Mouse (Mus musculus): ENCODE measurements around the gene Ppp2r5c. TPM values are rescaled to one million over a fixed set of nuclear protein-coding genes. Genes with fewer than 3 reads are reported as not detected.

The Ppp2r5c gene
- polyA plus RNA-seq, 1 experiment from 2014 or later, result 139 TPM

GRCm38 (mm10) chr12:110454223-110454622 lies 7.3 kb downstream of the Ppp2r5c start:
- no peak overlapping the region for H3K4me2 ChIP-seq
- no peak overlapping the region for H3K27ac ChIP-seq (ENCODE audit: low read depth, low read length)
- ATAC-seq (replicated peaks; ENCODE audit: insufficient number of reproducible peaks, low FRiP score, low TSS enrichment), result no peak
- H3K4me1 ChIP-seq (ENCODE audit: control insufficient read depth, insufficient read depth, low read length), result 0 out of 2 replicates have a peak, but pooled peaks cover 4% of the 10 kb centered on the region
- no peaks in the 10 kb centered on the region for H3K36me3 ChIP-seq (ENCODE audit: control insufficient read depth, insufficient read depth, low read length)
- 7% methylated on average over 5 of the region's 5 CpGs for WGBS (ENCODE audit: insufficient replicate concordance)
- H3K4me3 ChIP-seq (ENCODE audit: low read depth, low read length), result no peak overlapping the region
- no peaks in the 10 kb centered on the region for H3K27me3 ChIP-seq (ENCODE audit: control insufficient read depth, insufficient read depth, low read length)
- no peaks in the 10 kb centered on the region for H3K9me3 ChIP-seq (replicated peaks; ENCODE audit: control insufficient read depth, low read length)
- no peak overlapping the region for H3K9ac ChIP-seq (ENCODE audit: low read depth, low read length)

- 78% methylated on average over 7 of the region's 7 CpGs for WGBS (ENCODE audit: insufficient replicate concordance)
- no peaks in the 10 kb centered on the region for H3K36me3 ChIP-seq (ENCODE audit: control insufficient read depth, insufficient read depth, low read length)
- H3K4me2 ChIP-seq, result no peak overlapping the region
- peaks cover 17% of the 10 kb centered on the region for H3K4me1 ChIP-seq (ENCODE audit: control insufficient read depth, insufficient read depth, low read length)
- H3K27me3 ChIP-seq (ENCODE audit: control insufficient read depth, insufficient read depth, low read length), result no peaks in the 10 kb centered on the region
- H3K9ac ChIP-seq (ENCODE audit: low read depth, low read length), result no peak overlapping the region
- no peaks in the 10 kb centered on the region for H3K9me3 ChIP-seq (replicated peaks; ENCODE audit: control insufficient read depth, low read length)
- no peak for ATAC-seq (replicated peaks; ENCODE audit: insufficient number of reproducible peaks, low FRiP score, low TSS enrichment)
- no peak overlapping the region for H3K4me3 ChIP-seq (ENCODE audit: low read depth, low read length)
- H3K27ac ChIP-seq (ENCODE audit: low read depth, low read length), result no peak overlapping the region
Measured at GRCm38 (mm10) chr12:110456024-110456423, 9.1 kb downstream of the Ppp2r5c start.

GRCm38 (mm10) chr12:110458667-110459066 lies 11.7 kb downstream of the Ppp2r5c start:
- no peak for ATAC-seq (replicated peaks; ENCODE audit: insufficient number of reproducible peaks, low FRiP score, low TSS enrichment)
- Histone ChIP-seq H3K9me3 (replicated peaks; ENCODE audit: control insufficient read depth, low read length) (no peaks in the 10 kb centered on the region), H3K27ac (ENCODE audit: low read depth, low read length) (no peak overlapping the region), H3K27me3 (ENCODE audit: control insufficient read depth, insufficient read depth, low read length) (no peaks in the 10 kb centered on the region), H3K4me2 (no peak overlapping the region), H3K4me3 (ENCODE audit: low read depth, low read length) (no peak overlapping the region), H3K4me1 (ENCODE audit: control insufficient read depth, insufficient read depth, low read length) (peaks cover 17% of the 10 kb centered on the region), H3K36me3 (ENCODE audit: control insufficient read depth, insufficient read depth, low read length) (no peaks in the 10 kb centered on the region), H3K9ac (ENCODE audit: low read depth, low read length) (no peak overlapping the region)
- 70% methylated on average over 6 of the region's 6 CpGs for WGBS (ENCODE audit: insufficient replicate concordance)

- no peaks in the 10 kb centered on the region for H3K9me3 ChIP-seq (replicated peaks; ENCODE audit: control insufficient read depth, low read length)
- H3K4me1 ChIP-seq (ENCODE audit: control insufficient read depth, insufficient read depth, low read length), result peaks cover 30% of the 10 kb centered on the region
- peak; percentile 64; the same call in 1 of the 2 replicates for ATAC-seq (replicated peaks; ENCODE audit: insufficient number of reproducible peaks, low FRiP score, low TSS enrichment)
- no peak overlapping the region for H3K4me2 ChIP-seq
- 72% methylated on average over 18 of the region's 18 CpGs for WGBS (ENCODE audit: insufficient replicate concordance)
- H3K27ac ChIP-seq (ENCODE audit: low read depth, low read length), result peak overlapping the region; percentile 32; the same call in 1 of the 2 replicates
- H3K9ac ChIP-seq (ENCODE audit: low read depth, low read length), result no peak overlapping the region
- H3K36me3 ChIP-seq (ENCODE audit: control insufficient read depth, insufficient read depth, low read length), result no peaks in the 10 kb centered on the region
- H3K27me3 ChIP-seq (ENCODE audit: control insufficient read depth, insufficient read depth, low read length), result no peaks in the 10 kb centered on the region
- H3K4me3 ChIP-seq (ENCODE audit: low read depth, low read length), result no peak overlapping the region
Measured at GRCm38 (mm10) chr12:110460418-110461300, 13.7 kb downstream of the Ppp2r5c start.

GRCm38 (mm10) chr12:110463711-110464110 lies 16.8 kb downstream of the Ppp2r5c start:
- Histone ChIP-seq H3K4me2 (no peak overlapping the region), H3K27ac (ENCODE audit: low read depth, low read length) (no peak overlapping the region), H3K9ac (ENCODE audit: low read depth, low read length) (no peak overlapping the region), H3K36me3 (ENCODE audit: control insufficient read depth, insufficient read depth, low read length) (0 out of 2 replicates have a peak, but pooled peaks cover 3% of the 10 kb centered on the region), H3K4me1 (ENCODE audit: control insufficient read depth, insufficient read depth, low read length) (peaks cover 27% of the 10 kb centered on the region), H3K9me3 (replicated peaks; ENCODE audit: control insufficient read depth, low read length) (no peaks in the 10 kb centered on the region), H3K27me3 (ENCODE audit: control insufficient read depth, insufficient read depth, low read length) (no peaks in the 10 kb centered on the region), H3K4me3 (ENCODE audit: low read depth, low read length) (no peak overlapping the region)
- ATAC-seq (replicated peaks; ENCODE audit: insufficient number of reproducible peaks, low FRiP score, low TSS enrichment), result no peak
- 75% methylated on average over 8 of the region's 8 CpGs for WGBS (ENCODE audit: insufficient replicate concordance)

- no peaks in the 10 kb centered on the region for H3K9me3 ChIP-seq (replicated peaks; ENCODE audit: control insufficient read depth, low read length)
- ATAC-seq (replicated peaks; ENCODE audit: insufficient number of reproducible peaks, low FRiP score, low TSS enrichment), result no peak
- 0 out of 2 replicates have a peak, but pooled peaks cover 3% of the 10 kb centered on the region for H3K36me3 ChIP-seq (ENCODE audit: control insufficient read depth, insufficient read depth, low read length)
- no peak overlapping the region for H3K9ac ChIP-seq (ENCODE audit: low read depth, low read length)
- no peaks in the 10 kb centered on the region for H3K27me3 ChIP-seq (ENCODE audit: control insufficient read depth, insufficient read depth, low read length)
- 62% methylated on average over 3 of the region's 3 CpGs for WGBS (ENCODE audit: insufficient replicate concordance)
- H3K4me3 ChIP-seq (ENCODE audit: low read depth, low read length), result no peak overlapping the region
- peaks cover 8% of the 10 kb centered on the region; the same call in 1 of the 2 replicates for H3K4me1 ChIP-seq (ENCODE audit: control insufficient read depth, insufficient read depth, low read length)
- no peak overlapping the region for H3K27ac ChIP-seq (ENCODE audit: low read depth, low read length)
- no peak overlapping the region for H3K4me2 ChIP-seq
Measured at GRCm38 (mm10) chr12:110471426-110471825, 24.5 kb downstream of the Ppp2r5c start.

GRCm38 (mm10) chr12:110472247-110472646 lies 25.3 kb downstream of the Ppp2r5c start:
- Histone ChIP-seq H3K4me2 (no peak overlapping the region), H3K27me3 (ENCODE audit: control insufficient read depth, insufficient read depth, low read length) (no peaks in the 10 kb centered on the region), H3K36me3 (ENCODE audit: control insufficient read depth, insufficient read depth, low read length) (0 out of 2 replicates have a peak, but pooled peaks cover 3% of the 10 kb centered on the region), H3K4me1 (ENCODE audit: control insufficient read depth, insufficient read depth, low read length) (peaks cover 8% of the 10 kb centered on the region; the same call in 1 of the 2 replicates), H3K9me3 (replicated peaks; ENCODE audit: control insufficient read depth, low read length) (no peaks in the 10 kb centered on the region), H3K27ac (ENCODE audit: low read depth, low read length) (no peak overlapping the region), H3K4me3 (ENCODE audit: low read depth, low read length) (no peak overlapping the region), H3K9ac (ENCODE audit: low read depth, low read length) (no peak overlapping the region)
- 73% methylated on average over 3 of the region's 3 CpGs for WGBS (ENCODE audit: insufficient replicate concordance)
- ATAC-seq (replicated peaks; ENCODE audit: insufficient number of reproducible peaks, low FRiP score, low TSS enrichment), result no peak

- no peak overlapping the region for H3K4me2 ChIP-seq
- H3K9me3 ChIP-seq (replicated peaks; ENCODE audit: control insufficient read depth, low read length), result no peaks in the 10 kb centered on the region
- no peaks in the 10 kb centered on the region for H3K27me3 ChIP-seq (ENCODE audit: control insufficient read depth, insufficient read depth, low read length)
- H3K4me3 ChIP-seq (ENCODE audit: low read depth, low read length), result no peak overlapping the region
- 58% methylated on average over 8 of the region's 8 CpGs for WGBS (ENCODE audit: insufficient replicate concordance)
- no peak for ATAC-seq (replicated peaks; ENCODE audit: insufficient number of reproducible peaks, low FRiP score, low TSS enrichment)
- no peaks in the 10 kb centered on the region for H3K36me3 ChIP-seq (ENCODE audit: control insufficient read depth, insufficient read depth, low read length)
- no peak overlapping the region for H3K9ac ChIP-seq (ENCODE audit: low read depth, low read length)
- H3K27ac ChIP-seq (ENCODE audit: low read depth, low read length), result no peak overlapping the region
- peaks cover 14% of the 10 kb centered on the region; the same call in 1 of the 2 replicates for H3K4me1 ChIP-seq (ENCODE audit: control insufficient read depth, insufficient read depth, low read length)
Measured at GRCm38 (mm10) chr12:110474497-110474896, 27.6 kb downstream of the Ppp2r5c start.
